Mouse (Mus musculus) ES-E14 (cell line): ENCODE measurements at regions not wholly inside any gene's neighbourhood (a gene's known extent, or its start where the extent isn't known, plus 50 kb on each side); places are given as distances from the start of the nearest gene placed in this dataset.

Source experiments
- CHD2 ChIP-seq: IDR thresholded peaks from 2 replicates; pipeline ENCODE4 v1.6.1; 2014; ENCODE audit warnings: mild to moderate bottlenecking, low read depth, low read length, inconsistent platforms
- HCFC1 ChIP-seq: IDR thresholded peaks from 2 replicates; pipeline ENCODE4 v1.6.1; 2012; ENCODE audit warnings: low read length, inconsistent platforms, borderline replicate concordance; ENCODE audit not compliant: insufficient read depth
- MAFK ChIP-seq: IDR thresholded peaks from 2 replicates; pipeline ENCODE4 v1.6.1; 2014; ENCODE audit warnings: mild to moderate bottlenecking, low read depth, low read length, inconsistent platforms; ENCODE audit not compliant: insufficient read depth
- ZC3H11A ChIP-seq: IDR thresholded peaks from 2 replicates; pipeline ENCODE4 v1.6.1; 2012; ENCODE audit warnings: low read depth, mild to moderate bottlenecking, inconsistent platforms, low read length, borderline replicate concordance
- ZNF384 ChIP-seq: IDR thresholded peaks from 2 replicates; pipeline ENCODE4 v1.6.1; 2012; ENCODE audit warnings: low read depth, low read length, inconsistent platforms

DNA sequence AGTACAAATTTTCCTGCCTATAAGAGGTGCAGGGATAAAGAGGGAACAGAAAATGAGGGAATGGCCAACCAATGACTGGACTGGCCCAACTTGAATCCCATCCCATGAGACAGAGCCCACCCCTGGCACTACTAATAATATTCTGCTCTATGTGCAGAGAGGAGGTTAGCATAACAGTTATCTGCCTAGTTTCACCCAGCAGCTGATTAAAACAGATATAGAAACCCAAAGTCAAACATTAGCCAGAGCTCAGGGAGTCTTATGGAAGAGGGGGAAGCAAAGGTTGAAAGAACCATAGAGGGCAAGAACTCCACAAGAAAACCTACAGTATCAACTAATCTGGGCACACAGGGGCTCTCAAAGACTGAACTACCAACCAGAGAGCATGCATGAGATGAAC is 138.9 kb upstream of the Sox11 start:
- TF ChIP-seq CHD2 = no peak
- no peak for TF ChIP-seq MAFK
- no peak for TF ChIP-seq HCFC1
- no peak for TF ChIP-seq ZNF384
- no peak for TF ChIP-seq ZC3H11A
